9 mouse cellular contexts compared by ENCODE assay signal in genomic region chr17:37049570-37050310, GRCm38 (mm10). TPM values are rescaled to one million over a fixed set of nuclear protein-coding genes. Genes with fewer than 3 reads are reported as not detected.
DNase-seq lines count a peak whose midpoint lies in the region; ATAC-seq and TF ChIP-seq lines count a peak whose summit lies in the region.
"Had no signal": no experiment of that assay in that cellular context is flagged by ENCODE, and none has a peak within 500 bp of the region (broad histone marks: within the 10 kb centered on the region; RNA-seq: fewer than 3 reads in every experiment).

No protein-coding gene starts in this region.

- peaks cover 11% of the 10 kb centered on the region; the same call in 1 of the 2 replicates for H3K36me3 ChIP-seq in hindbrain, postnatal 0 days (ENCODE audit: insufficient read depth, low read length)

- peak overlapping the region; percentile 84 for H3K4me3 ChIP-seq in cortical plate, adult 2 months (ENCODE audit: insufficient read depth, low read length)
- peak overlapping the region; percentile 83 for H3K4me3 ChIP-seq in hindbrain, postnatal 0 days (ENCODE audit: low read length)

- H3K4me1 ChIP-seq in cortical plate, adult 2 months (ENCODE audit: control insufficient read depth, insufficient read depth, low read length), result peaks cover 6% of the 10 kb centered on the region; the same call in 1 of the 2 replicates
- H3K4me1 ChIP-seq in hindbrain, postnatal 0 days (ENCODE audit: insufficient read depth, low read length), result peaks cover 14% of the 10 kb centered on the region

- peak overlapping the region; percentile 89 for H3K27ac ChIP-seq in cortical plate, adult 2 months (ENCODE audit: insufficient read depth, low read length)
- H3K27ac ChIP-seq in hindbrain, postnatal 0 days, result peak overlapping the region; percentile 87

- no peak; the same call in 1 of the 2 replicates for TF ChIP-seq POLR2A in cortical plate, adult 2 months (IDR thresholded peaks at IDR 0.05; ENCODE audit: extremely low read depth, insufficient read depth, low read length)

- no peaks in the 10 kb centered on the region for H3K27me3 ChIP-seq in hindbrain, postnatal 0 days (ENCODE audit: insufficient read depth, low read length)

- WGBS in hindbrain, postnatal 0 days, result 3% methylated on average over 39 of the region's 39 CpGs

- H3K9me3 ChIP-seq in hindbrain, postnatal 0 days (ENCODE audit: low read length), result no peaks in the 10 kb centered on the region

- ATAC-seq in hindbrain, postnatal 0 days, result peak; percentile 37
- ATAC-seq in megakaryocyte, adult 5-6 weeks (ENCODE audit: poor library complexity, severe bottlenecking), result 0 out of 2 replicates have a peak, but pooled peaks have one; percentile 23

- peak overlapping the region; percentile 76 for H3K4me2 ChIP-seq in hindbrain, postnatal 0 days (ENCODE audit: low read depth, low read length)

- peak; percentile 83 for DNase-seq in ZHBTc4 (ENCODE audit: low read depth, low spot score)
- peak; percentile 70 for DNase-seq in gastrocnemius, postnatal 14 days
- DNase-seq in hindbrain, postnatal 0 days (ENCODE audit: low spot score), result peak; percentile 85
- DNase-seq in left cerebral cortex, adult 8-10 months (ENCODE audit: low spot score in 2 of 2), result peak; percentile 69 to 89
- DNase-seq in right cerebral cortex, adult 2 months (ENCODE audit: low spot score in 2 of 2), result peak; percentile 82 to 86
- DNase-seq in yolk sac, embryonic 10.5 days (ENCODE audit: low spot score), result peak; percentile 65

- peak overlapping the region; percentile 93 for H3K9ac ChIP-seq in hindbrain, postnatal 0 days (replicated peaks; ENCODE audit: low read length)

- intact Hi-C loops in gastrocnemius, postnatal 14 days (cut with DNase I; ENCODE audit: low total_unique reads), result no loop called here

- TF ChIP-seq CTCF in cortical plate, adult 2 months (IDR thresholded peaks at IDR 0.05; ENCODE audit: extremely low read depth, insufficient read depth, low read length), result peak; percentile 36
- TF ChIP-seq CTCF in hindbrain, postnatal 0 days (IDR thresholded peaks at IDR 0.05; ENCODE audit: low read depth), result peak; percentile 72

RNA-seq across cellular contexts. Expression of gene Gabbr1, which starts 4.0 kb away (rescaled TPM):
- 481 and 483 TPM in 2 replicates for polyA plus RNA-seq in cortical plate, adult 2 months (2012; rRNA removed)
- total RNA-seq in gastrocnemius, postnatal 14 days (2021), result 10 to 100 TPM in 1 of 2 experiments, 1 to 10 TPM in 1; 9.8 to 10.3 TPM
- total RNA-seq in hindbrain, postnatal 0 days (2014; rRNA removed), result 519 and 527 TPM in 2 replicates
- polyA plus RNA-seq in hindbrain, postnatal 0 days (2015; fragmentation: Nextera tagmentation; extraction: Ambion mirVana), result 93.4 and 98.3 TPM in 2 replicates
- 100 to 1,000 TPM; 662 to 748 (median 699) TPM for total RNA-seq in left cerebral cortex, adult 8-10 months (2022)
- total RNA-seq in megakaryocyte, adult 5-6 weeks (2015), result 12.4 and 14.2 TPM in 2 replicates
- total RNA-seq in megakaryocyte, adult 5-6 weeks (2017), result 5.7 and 10.5 TPM in 2 replicates

RNA-seq across cellular contexts. Expression of gene Mog, which starts 26.5 kb away (rescaled TPM):
- polyA plus RNA-seq in cortical plate, adult 2 months (2012; rRNA removed), result 99.6 and 128 TPM in 2 replicates
- not detected for total RNA-seq in gastrocnemius, postnatal 14 days (2021)
- total RNA-seq in hindbrain, postnatal 0 days (2014; rRNA removed), result 0.52 TPM in 1 of 2 replicates, not detected in the other
- 1.5 and 1.7 TPM in 2 replicates for polyA plus RNA-seq in hindbrain, postnatal 0 days (2015; fragmentation: Nextera tagmentation; extraction: Ambion mirVana)
- 10 to 100 TPM; 52.5 to 55.9 (median 54.6) TPM for total RNA-seq in left cerebral cortex, adult 8-10 months (2022)
- total RNA-seq in megakaryocyte, adult 5-6 weeks (2015), result not detected in 2 replicates
- not detected in 2 replicates for total RNA-seq in megakaryocyte, adult 5-6 weeks (2017)
- total RNA-seq: adrenal gland, postnatal 4 days had no signal

RNA-seq across cellular contexts. Expression of gene Olfr90, which starts 38.6 kb away (rescaled TPM):
- not detected in 2 replicates for polyA plus RNA-seq in cortical plate, adult 2 months (2012; rRNA removed)
- not detected for total RNA-seq in gastrocnemius, postnatal 14 days (2021)
- total RNA-seq in hindbrain, postnatal 0 days (2014; rRNA removed), result not detected in 2 replicates
- not detected in 2 replicates for polyA plus RNA-seq in hindbrain, postnatal 0 days (2015; fragmentation: Nextera tagmentation; extraction: Ambion mirVana)
- total RNA-seq in left cerebral cortex, adult 8-10 months (2022), result not detected
- not detected in 2 replicates for total RNA-seq in megakaryocyte, adult 5-6 weeks (2015)
- total RNA-seq in megakaryocyte, adult 5-6 weeks (2017), result not detected in 2 replicates

RNA-seq across cellular contexts. Expression of gene Olfr91, which starts 48.3 kb away (rescaled TPM):
- not detected in 2 replicates for polyA plus RNA-seq in cortical plate, adult 2 months (2012; rRNA removed)
- not detected for total RNA-seq in gastrocnemius, postnatal 14 days (2021)
- not detected in 2 replicates for total RNA-seq in hindbrain, postnatal 0 days (2014; rRNA removed)
- 0.06 TPM in 1 of 2 replicates, not detected in the other for polyA plus RNA-seq in hindbrain, postnatal 0 days (2015; fragmentation: Nextera tagmentation; extraction: Ambion mirVana)
- not detected for total RNA-seq in left cerebral cortex, adult 8-10 months (2022)
- not detected in 2 replicates for total RNA-seq in megakaryocyte, adult 5-6 weeks (2015)
- not detected in 2 replicates for total RNA-seq in megakaryocyte, adult 5-6 weeks (2017)
- total RNA-seq: adrenal gland, postnatal 4 days had no signal

RNA-seq across cellular contexts. Expression of gene Zfp57, which starts 48.8 kb away (rescaled TPM):
- 25.2 and 29.3 TPM in 2 replicates for polyA plus RNA-seq in cortical plate, adult 2 months (2012; rRNA removed)
- total RNA-seq in gastrocnemius, postnatal 14 days (2021), result 1 to 10 TPM in 1 of 2 experiments, under 1 TPM in 1; 0.74 to 1.5 TPM
- total RNA-seq in hindbrain, postnatal 0 days (2014; rRNA removed), result 118 and 137 TPM in 2 replicates
- polyA plus RNA-seq in hindbrain, postnatal 0 days (2015; fragmentation: Nextera tagmentation; extraction: Ambion mirVana), result 118 and 129 TPM in 2 replicates
- 10 to 100 TPM in 1 of 4 experiments, 1 to 10 TPM in 3; 8.1 to 10.5 (median 9.0) TPM for total RNA-seq in left cerebral cortex, adult 8-10 months (2022)
- total RNA-seq in megakaryocyte, adult 5-6 weeks (2015), result not detected in 2 replicates
- not detected in 2 replicates for total RNA-seq in megakaryocyte, adult 5-6 weeks (2017)

Comparison
In these comparisons a context has a peak if more than half of its experiments do, and no peak if none do; other contexts are left out.
1. Peak in every context shown above with its lines: DNase-seq, ATAC-seq, H3K4me3 ChIP-seq and H3K27ac ChIP-seq.
2. RNA of gene Gabbr1, which starts 4.0 kb away (total RNA-seq): 662 to 748 TPM in left cerebral cortex, adult 8-10 months and 519 to 527 TPM in hindbrain, postnatal 0 days; 5.7 to 14.2 TPM in megakaryocyte, adult 5-6 weeks and 9.8 to 10.3 TPM in gastrocnemius, postnatal 14 days; every median in the first group is over 10 times any median in the second.
3. RNA of gene Mog, which starts 26.5 kb away (total RNA-seq): 52.5 to 55.9 TPM in left cerebral cortex, adult 8-10 months; 0.52 TPM in hindbrain, postnatal 0 days, not detected in gastrocnemius, postnatal 14 days and not detected in megakaryocyte, adult 5-6 weeks; every median in the first group is over 10 times any median in the second.